Mouse (Mus musculus): ENCODE measurements around the gene Zfp866. TPM values are rescaled to one million over a fixed set of nuclear protein-coding genes. Genes with fewer than 3 reads are reported as not detected.

The Zfp866 gene
- polyA plus RNA-seq (2017; shearing (Covaris generic)) = 10 to 100 TPM; 14.0 to 22.5 (median 16.0) TPM

DNA sequence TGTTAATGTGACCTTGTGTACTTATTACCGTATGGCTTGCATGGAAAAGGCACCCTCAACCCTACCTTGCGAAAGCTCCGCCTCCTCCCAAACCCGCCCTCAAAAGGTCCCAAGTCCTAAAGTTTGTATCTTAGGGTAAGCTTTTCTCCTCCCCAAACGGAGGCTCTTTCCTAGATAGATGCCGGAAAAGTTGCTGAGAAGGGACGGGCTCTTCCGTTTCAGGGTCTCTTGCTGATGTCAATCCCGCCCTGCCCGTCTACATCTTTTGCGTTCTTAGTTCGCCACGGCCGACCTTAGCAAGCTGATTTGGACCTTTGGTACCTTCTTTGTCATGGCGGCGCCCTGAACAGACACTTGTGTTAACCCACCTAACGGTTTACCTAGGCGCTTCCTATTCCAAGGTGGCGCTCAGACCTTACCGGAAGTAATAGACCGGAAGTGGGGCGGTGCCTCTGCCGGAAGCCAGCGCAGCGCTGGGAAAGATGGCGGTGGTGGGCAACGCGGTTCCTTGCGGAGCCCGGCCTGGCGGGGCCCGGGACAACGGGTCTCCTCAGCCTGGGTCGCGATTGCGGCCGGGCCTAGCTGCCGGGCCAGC lies at the start of gene Zfp866, which contains the start of gene Atp13a1:
TSS of gene Zfp866 (minus strand) at position 406 of the 595 bp plus-strand sequence.
TSS of gene Atp13a1 (plus strand) at position 391 of the 595 bp plus-strand sequence.
- ATAC-seq = peak; percentile 96

DNA sequence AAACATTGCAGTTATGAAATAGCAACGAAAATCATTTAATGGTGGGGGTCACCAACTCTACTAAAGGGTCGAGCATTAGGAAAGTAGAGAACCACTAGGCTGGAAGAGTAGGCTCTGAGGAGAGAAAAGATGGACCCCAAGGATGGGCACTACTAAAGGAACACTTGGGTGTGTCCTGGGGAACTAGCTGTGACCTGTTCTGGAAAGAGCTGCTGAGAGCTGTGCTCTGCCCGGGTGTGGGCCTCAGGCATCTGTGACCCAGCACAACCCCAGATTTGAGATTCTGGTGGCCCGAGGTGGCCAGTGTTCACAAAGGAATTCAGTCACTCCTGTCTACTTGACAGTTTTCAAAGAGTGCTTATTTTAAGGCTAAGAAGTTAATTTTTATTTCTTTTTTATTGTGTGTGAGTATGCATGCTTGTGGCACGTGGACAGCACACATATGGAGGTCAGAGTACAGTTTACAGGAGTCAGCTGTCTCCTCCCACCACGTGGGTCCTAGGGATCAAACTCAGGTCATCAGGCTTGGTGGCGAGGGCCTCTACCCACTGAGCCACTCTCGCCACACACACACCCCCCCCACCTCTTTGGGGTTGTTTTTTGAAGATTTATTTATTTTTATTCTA lies 46.2 kb upstream of the Zfp866 start:
- no peak for ATAC-seq

DNA sequence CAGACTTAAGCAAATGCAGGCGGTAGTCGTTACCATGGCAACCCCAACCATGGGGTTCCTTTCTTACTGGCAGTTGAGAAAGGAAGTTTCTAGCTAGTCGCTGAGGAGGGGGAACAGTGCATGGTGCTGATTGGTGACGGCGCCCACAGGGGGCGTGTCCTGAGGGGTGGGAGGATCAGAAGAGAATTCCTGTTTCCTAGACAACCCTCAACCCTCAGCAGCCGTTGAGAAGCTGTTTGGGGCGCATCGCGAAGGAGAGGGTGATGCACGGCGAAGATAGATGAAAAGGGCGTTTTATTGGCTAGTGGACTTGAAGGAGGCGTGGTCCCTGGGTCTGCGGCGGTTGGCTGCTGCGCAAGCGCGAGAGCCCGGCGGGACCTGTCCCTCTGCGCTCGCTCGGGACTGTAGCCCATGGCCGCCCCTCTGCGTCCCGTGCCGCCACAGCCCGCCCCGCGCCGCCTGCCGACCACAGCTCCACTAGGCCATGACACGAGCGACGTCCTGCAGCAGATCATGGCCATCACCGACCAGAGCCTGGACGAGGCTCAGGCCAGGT lies 41.4 kb upstream of the Zfp866 start, which contains the start of gene Pbx4:
TSS of gene Pbx4 (plus strand) at position 194 of the 556 bp plus-strand sequence.
- ATAC-seq = peak; percentile 96

DNA sequence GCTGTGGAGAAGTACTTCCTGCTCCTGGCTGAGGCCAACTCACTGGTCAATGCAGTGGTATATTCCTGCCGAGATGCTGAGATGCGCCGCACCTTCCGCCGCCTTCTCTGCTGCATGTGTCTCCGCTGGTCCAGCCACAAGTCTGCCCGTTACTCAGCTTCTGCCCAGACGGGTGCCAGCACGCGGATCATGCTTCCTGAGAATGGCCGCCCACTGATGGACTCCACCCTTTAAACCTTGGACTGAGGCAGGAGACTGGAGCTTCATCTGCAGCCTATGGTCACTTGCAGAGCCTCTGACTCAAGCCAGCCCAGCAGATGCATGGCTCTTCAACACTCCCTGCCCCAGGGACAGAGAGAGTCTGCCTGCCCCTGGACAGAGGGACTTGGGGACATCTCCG lies 35.4 kb upstream of the Zfp866 start:
- ATAC-seq = no peak

DNA sequence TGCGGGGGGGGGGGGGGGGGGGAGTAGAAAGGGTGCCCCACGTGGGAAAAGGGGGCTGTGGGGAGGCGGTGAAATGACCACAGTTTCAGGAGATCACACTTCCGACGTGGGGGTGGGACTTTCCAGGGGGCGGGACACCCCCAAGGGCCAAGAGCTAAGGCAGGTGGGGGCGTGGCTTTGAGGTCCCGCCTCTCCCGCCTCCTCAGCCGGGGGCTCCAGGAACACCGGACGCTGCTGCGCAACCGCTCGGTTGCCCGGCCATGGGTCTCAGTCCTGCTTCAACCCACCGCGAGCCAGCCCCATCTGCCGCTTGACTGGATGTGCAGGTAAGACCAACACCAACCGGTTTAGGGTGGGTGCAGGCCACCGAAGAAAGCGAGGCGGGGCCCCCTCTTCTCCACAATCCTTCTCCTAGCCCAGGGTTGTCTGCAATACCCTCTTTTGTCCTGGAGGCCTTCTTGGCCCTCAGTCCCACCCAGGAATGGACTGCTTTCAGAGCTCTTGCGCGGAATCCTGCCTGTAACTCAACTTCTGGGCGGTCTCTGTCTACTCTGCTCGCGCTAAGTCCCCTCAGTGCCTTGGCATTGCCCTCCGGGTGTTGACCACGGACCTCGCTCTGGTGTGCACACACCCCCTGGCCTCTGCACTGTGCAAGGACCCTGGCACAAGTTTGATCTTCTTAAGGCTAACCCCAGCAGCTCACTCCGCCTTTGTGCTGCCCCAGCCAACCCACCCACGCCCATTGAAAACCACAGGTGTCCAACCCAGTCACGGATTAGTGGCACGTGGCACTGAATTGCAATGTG lies 31.6 kb upstream of the Zfp866 start, which contains the start of gene Lpar2:
TSS of gene Lpar2 (plus strand) at position 44 of the 806 bp plus-strand sequence.
- ATAC-seq = peak; percentile 65

DNA sequence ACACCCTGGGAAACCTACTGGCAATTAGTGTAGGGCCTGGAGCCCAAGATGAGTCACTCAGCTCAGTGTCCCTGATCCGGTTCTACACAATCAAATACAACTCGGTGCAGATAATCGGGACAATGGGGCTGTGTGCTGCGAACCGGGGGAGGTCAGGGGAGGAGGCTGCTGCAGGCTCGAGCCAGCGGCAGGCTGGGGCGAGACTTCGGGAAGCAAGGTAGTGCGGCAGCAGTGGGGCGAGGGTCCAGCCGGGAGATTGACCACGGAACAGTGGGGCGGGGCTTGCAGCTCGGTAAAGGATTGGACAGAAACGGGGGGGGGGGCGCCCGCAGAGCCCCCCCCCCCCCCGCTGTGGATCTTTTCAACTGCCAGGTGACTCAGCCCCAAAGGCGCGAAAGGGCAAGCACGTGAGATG lies 31.0 kb upstream of the Zfp866 start:
- ATAC-seq = peak; percentile 31

DNA sequence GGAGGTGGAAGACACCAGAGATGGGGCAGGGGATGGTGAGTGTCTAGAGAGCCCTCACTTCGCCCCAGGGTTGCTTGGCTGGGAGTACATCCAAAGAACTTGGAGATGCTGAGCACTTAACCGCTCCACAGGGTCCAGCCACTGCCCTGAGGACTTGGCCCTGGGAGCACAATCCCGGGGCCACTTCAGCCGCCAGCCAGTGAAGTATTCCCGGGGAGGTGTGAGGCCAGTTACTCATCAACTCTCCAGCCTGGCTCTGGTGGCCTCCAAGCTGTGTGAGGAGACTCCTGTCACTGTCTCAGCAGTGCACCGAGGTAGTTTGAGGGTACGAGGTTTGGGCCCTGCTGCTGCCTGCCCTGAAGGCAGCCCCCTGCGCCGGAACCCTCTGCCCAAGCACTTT lies 29.5 kb upstream of the Zfp866 start:
- ATAC-seq = no peak

DNA sequence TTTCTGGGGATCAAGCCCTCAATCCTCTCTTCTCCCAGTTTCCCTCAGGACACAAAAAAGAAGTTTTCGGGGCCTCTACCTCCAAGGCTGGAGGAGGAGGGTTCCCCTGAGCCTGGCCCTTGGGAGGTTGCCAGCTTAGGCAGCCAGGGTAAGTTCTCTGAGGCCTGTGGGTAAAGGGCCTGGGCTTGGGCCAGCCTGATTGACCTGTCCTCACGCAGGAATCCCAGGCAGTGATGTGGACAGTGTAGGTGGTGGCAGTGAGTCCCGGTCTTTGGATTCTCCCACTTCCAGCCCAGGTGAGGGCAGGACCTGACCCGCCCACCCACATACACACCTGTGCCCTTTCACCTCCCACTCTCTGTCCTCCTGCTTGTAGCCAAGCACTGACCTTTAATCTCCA lies 24.4 kb upstream of the Zfp866 start:
- no peak for ATAC-seq

DNA sequence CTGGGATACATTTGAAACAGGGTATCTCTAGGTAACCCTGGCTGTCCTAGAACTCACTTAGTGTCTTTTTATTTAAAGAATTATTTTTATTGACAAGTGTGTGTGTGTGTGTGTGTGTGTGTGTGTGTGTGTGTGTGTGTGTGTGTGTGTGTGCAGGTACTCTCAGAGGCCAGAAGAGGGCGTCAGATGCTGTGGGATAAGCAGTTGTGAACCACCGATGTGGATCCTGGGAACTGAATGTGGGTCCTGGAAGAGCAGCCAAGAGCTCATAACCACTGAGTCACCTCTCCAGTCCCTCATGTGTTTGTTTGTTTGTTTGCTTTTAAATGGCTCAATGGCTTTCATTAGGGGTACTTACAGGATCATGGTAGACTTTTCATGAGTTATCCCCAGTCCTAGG lies 23.9 kb upstream of the Zfp866 start:
- ATAC-seq = no peak

DNA sequence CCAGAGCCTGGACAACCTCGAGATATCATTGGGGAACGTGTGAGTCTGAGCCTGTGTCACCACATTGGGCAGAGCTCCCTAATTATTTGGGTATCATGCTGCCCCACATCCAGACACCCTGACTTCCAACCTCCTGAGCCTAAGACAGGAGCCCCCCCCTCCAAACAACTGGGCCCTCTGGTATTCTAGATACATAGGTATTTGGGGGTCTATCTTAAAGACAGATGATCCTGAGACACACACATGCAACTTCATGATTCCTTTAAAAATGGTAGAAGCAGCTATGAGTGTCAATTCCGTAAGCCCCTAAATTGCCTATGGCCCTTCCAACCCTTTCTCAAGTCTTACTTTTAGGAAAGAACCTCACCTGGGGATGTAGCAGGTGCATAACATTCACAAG lies 18.8 kb upstream of the Zfp866 start:
- no peak for ATAC-seq

DNA sequence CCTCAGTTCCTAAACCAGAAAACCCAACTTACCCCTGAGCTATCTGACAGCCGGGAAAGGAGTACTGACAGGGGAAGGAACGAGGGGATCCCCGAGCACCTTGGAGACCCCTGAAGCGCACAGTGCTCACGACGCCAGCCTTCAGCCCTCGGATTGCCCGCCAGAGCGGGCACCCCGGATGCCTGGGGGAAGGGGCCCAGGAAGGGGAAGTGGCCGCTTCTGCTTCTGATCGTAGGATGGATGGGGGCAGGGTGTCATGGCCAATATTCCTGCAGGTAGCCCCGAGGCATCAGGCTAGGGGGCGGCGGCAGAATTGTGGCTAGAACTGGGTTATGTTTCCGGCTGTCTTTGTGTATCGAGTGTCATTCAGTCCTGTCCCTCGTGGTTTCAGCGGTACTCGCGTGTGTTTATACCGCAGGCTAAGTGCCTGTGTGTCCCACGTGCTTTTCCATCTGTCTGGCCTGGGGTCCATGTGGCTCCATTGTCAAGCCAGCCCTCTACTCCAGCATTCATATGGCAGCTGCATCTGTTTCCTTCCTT lies 18.0 kb upstream of the Zfp866 start:
- peak; percentile 64 for ATAC-seq

DNA sequence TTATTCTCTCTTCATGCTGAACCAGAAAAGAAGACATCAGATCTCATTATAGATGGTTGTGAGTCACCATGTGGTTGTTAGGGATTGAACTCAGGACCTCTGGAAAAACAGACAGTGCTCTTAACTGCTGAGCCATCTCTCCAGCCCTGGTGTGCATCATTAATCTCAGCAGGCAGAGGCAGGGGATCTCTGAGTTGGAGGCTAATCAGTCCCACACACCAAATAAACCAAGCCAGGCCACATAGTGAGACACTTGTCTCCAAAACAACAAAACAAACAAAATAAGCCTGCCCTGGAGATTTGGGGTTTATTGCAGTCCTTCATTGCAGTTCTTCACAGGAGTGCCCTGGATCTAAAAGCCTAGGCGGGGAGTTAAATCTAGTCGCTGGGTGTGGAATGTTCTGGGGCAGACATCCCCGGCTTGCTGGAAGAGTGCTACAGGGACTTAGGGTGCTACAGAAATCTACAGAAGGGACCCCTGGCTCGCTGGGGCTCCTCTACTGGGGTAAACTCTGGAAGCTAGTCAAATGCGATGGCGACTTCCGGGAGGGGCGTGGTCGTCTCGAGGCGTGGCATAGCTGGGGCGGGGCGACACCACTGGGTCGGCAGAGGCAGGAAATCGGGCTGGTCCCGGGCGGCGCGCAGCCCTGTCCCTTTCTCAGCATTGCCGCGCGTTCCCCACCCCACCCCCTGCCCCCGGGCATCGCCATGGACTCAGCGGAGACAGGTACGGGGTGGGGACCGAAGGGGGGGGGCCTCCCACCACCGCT lies 17.3 kb upstream of the Zfp866 start, which contains the start of gene Gmip:
TSS of gene Gmip (plus strand) at position 586 of the 770 bp plus-strand sequence.
- ATAC-seq = peak; percentile 94

DNA sequence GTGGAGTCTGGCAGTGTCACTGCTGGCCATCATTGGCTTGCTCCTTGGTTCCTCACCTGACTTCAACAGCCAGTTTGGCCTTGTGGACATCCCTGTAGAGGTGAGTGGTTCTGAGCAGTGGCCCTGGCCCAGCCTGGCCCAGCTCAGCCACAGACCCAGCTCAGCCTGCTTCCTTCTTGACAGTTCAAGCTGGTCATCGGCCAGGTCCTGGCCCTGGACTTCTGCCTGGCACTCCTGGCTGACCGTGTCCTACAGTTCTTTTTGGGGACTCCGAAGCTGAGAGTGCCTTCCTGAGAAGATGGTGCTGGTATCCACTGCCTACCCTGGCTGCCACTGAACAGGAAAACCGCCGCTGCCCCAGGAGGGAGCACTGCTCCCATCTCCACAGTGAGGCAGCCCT lies 16.3 kb upstream of the Zfp866 start:
- no peak for ATAC-seq

DNA sequence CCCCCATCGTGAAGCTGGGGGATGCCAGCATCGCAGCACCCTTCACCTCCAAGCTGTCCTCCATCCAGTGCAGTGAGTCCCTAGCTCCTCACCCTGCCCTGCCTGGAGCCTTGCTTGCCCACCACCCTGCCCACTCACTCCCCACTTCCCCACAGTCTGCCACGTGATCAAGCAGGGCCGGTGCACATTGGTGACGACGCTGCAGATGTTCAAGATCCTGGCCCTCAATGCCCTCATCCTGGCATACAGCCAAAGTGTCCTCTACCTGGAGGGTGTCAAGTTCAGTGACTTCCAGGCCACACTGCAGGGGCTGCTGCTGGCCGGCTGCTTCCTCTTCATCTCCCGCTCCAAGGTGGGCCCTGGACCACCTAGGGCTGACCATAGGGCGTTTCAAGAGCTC lies 14.5 kb upstream of the Zfp866 start:
- ATAC-seq = no peak

DNA sequence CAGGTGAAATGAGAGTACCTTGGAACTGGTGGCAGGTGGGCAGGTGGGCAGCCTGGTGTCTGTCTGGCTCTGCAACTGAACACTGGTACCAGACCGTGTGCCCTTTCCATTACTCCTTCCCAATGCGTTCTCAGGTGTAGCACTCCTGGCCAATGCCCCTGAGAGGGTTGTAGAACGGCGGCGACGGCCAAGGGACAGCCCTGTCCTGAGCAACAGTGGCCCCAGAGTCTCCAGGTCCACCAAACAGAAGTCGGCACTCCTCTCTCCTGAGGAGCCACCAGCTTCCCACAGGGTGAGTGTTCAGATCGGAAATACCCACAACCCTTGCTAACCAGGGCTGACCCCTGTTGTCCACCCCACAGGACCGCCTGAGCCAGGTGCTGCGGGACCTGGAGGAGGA lies 14.1 kb upstream of the Zfp866 start:
- ATAC-seq = no peak

DNA sequence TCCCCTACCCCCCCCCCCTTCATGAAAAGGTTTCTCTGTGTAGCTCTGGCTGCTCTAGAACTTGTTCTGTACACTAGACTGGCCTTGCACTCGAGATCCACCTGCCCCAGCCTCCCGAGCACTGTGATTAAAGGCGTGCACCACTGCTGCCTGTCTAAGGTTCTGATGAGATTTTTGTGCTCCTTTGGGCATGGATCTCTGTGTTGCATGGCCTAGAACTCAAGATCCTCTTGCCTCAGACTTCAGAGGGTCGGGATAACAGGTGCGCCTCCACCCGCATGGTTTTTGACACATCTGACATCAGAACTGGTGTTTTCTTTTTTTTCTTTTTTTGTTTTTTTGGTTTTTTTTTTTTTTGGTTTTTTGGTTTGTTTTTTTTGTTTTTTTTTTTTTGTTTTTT lies 13.6 kb upstream of the Zfp866 start:
- no peak for ATAC-seq

DNA sequence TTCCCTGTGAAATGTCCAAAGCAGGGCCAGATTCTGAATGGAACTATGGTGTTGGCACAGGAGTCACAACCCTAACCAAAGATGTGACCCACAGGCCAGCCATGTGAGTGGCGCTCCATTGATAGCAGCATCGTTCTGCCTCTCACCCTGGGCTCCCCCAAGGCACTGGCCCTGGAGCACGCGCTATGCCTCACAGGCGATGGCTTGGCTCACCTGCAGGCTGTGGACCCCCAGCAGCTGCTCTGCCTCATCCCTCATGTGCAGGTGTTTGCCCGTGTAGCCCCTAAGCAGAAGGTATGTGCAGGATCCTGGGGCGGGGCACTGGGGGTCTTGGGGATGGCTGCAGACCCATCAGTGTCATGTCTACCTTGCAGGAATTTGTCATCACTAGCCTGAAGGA lies 12.4 kb upstream of the Zfp866 start:
- no peak for ATAC-seq

DNA sequence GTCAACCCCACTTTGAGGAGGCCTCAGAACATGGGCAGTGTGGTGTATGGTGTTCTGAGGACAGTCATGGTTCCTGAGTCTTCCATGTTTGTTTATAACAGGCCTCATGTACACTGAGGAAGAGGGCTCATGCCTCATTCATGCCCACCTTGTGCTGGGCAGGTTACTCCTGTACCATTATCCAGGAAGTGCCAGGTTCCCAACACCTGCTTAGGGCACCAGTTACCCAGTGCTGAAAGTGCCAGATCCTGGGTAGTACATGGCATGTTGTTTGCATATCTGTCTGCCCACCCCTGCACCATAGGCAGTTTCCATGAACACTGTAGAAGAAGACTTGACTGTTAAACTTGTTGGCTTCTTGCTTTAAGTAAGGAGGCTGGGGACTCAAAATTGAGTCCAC lies 11.2 kb upstream of the Zfp866 start:
- ATAC-seq = no peak

DNA sequence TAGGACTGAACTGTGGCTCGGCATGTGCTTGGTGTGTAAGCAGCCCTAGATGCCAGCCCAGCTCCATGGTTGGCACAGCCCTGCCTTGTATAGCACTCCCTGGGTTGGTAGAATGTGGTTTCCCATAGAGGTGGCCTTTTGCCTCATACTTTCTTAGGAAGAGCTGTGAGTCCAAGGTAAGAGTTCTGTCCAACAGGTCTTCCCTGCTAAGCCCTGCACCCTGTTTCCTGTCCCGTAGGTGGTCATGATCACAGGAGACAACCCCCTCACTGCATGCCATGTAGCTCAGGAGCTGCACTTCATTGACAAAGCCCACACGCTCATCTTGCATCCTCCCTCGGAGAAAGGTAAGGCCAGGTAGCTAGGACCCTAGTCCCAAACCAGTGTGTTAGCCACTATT lies 10.8 kb upstream of the Zfp866 start:
- no peak for ATAC-seq

DNA sequence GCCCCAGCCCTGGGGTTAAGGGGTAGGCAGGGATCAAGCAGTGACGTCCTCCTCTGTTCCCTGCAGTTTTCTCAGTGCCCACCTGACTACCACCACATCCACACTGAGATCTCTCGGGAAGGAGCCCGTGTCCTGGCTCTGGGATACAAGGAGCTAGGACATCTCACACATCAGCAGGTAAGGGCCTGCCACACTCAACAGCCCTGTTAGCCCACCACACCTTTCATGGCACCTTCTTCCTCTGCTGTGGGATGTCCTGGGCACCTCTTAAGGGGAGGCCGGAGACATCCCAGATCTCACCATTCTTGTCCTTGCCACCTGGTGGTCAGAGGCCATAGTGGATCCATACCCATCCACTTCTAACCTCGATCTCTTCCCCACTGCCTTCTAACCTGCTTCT lies 9.0 kb upstream of the Zfp866 start:
- ATAC-seq = no peak

DNA sequence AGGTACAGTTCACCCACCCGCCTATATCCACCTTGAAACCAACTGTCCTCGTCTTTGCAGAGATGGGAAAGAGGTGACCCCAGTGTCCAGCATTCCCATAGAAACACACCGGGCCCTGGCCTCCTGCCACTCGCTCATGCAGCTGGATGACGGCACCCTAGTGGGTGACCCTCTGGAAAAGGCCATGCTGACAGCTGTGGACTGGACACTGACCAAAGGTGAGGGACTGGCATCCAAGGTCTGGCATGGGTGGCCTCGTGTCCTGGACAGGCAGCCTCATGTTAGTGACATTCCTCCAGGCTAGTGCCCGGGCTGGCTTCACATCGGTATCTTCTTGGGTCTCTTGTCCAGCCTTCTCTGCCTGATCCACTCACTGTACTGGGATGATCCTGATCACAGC lies 8.3 kb upstream of the Zfp866 start:
- no peak for ATAC-seq

DNA sequence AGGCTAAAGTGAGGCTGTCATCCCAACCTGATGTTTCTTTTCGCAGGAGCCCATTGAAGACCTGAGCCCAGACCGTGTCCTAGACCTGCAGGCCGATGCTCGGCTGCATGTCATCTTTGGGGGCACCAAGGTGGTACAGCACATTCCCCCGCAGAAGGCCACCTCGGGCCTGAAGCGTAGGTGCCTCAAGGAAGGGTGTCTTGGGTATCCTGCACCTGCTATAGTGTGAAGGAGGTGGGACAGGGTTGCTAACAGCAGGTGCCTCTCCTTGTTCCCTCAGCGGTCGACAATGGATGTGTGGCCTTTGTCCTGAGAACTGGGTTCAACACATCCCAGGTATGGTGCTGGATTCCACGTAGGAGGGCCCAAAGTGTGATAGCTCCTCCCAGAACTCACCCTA lies 6.7 kb upstream of the Zfp866 start:
- ATAC-seq = no peak

Data from inflammation-experienced regulatory T-cells, adult 6 months (primary cell).